Mouse (Mus musculus) 3T3-L1 (cell line): ENCODE measurements around the gene Cst3.

Experiments used
- DNase-seq: peaks from one replicate; pipeline ENCODE4 v3.0.0-alpha.2; 2015; ENCODE audit warnings: low read depth, low spot score

The Cst3 gene

DNA sequence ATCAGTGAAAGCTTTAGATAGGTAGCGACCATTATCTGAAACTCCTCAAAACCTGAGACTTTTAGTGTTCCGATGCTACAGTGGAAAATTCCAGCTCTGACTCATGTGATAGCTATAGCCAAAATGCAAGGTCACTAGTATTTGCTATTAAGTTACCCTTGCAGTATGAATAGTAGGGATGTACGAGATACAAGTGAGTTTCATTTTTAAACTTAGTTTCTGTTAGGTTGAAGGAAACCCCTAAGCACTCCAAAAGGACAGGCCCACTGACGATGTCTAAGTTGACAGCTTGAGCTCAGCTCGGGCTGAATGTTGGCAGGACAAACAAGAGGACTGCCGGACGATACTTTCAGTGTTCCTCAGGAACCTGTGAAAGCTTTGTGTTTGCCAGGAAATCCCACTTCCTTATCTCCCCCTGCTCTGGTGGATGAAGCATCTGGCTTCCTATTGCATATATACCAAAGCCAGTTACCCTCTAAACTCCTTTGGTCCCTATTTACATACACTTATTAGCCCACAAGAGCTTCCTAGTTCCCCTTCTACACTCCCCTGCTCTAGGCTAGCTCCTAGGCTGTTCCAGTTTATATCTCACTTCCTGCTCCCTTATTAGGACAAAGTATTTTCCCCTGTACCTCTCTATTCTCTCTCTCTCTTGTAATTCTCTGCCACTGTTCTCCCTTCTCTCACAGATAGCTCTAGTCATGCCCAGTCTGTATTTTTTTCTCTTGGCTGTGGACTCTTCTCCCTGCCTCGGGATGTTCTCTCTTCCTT, 18.7 kb downstream of the Cst3 start:
- peak; percentile 89 for DNase-seq

DNA sequence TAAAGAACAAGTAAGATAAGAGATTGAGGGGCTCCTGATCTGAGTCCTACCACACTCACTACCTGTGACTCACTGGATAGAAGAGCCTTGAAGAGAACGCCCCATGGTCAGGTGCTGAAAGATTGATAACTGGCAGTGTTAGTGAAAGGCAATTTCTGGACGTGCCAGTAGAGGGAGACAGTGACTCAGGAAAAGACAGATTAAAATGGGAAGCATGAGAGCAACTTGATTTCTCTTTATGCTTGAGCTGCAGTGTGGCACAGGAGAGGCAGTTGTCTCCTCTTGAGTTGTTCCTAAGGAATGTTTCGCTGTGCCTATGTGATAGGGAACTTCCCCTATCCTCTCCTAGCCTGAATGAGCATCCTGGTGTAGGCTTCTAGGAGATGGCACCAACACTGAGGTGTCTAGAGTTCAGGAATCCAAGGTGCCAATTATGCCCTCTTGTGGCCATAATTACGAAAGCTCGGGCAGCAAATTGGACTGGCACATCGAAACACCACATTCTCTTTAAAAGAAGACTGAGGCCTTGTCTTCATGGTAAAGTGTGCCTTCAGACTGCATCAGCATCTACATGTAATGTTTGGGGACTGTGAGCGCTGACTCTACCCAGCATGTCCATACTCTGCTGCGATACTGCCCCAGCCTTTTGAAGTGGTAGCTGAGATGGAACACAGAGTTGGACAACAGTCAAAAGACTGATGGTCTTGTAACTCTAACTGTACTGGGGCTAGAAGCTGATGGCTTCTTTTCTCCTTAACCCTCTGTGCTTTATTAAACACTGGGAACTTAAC, 24.2 kb downstream of the Cst3 start:
- DNase-seq: peak; percentile 95

DNA sequence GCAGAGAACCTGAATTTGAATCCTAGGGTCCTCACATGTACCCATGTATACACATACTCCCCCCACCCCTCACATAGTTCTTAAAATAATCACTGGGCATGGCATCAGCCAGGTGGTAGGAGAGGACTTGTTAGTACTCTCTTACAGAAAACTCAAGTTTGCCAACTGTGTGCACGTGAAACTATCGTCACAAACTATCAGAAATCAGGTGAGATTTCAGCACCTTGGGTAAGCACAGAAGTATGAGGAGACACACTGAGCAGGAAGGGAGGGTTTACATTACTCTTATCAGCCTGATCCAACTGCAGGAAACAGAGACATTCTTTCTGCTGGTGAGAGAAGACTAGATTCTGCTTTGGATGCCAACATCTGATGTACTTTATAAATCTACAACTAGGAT, 36.3 kb downstream of the Cst3 start:
- no peak for DNase-seq

DNA sequence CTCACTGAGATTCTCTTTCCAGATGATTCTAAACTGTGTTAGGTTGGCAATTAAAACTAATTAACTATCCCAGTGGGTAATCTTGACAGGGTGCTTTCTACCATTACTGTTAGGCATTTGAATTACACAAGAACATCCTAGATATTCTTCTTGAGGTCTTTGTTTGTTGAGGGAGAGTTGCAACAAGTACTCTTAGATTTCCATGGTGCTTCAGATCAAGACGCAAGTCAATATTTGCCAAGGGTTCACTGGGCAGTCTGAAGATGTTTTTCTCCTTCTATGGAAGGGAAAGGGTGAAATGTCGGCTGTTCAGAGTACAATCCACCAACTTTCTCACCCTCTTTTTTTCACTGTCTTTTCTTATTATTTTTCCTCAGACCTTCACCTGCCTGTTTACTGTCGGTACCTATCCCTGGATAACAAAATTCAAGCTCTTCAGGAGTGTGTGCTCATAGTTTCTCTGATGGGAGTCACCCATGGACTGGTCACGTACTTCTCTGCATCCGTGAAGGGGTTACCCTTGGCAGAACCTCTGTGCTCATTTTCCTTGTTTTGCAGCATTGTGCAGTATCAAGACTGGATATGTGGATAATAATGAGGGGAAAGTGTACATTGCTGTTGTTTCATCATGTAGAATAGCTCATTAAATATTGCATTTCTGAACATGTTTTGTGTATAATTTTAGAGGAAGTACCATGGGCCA, 37.3 kb downstream of the Cst3 start:
- DNase-seq: no peak

DNA sequence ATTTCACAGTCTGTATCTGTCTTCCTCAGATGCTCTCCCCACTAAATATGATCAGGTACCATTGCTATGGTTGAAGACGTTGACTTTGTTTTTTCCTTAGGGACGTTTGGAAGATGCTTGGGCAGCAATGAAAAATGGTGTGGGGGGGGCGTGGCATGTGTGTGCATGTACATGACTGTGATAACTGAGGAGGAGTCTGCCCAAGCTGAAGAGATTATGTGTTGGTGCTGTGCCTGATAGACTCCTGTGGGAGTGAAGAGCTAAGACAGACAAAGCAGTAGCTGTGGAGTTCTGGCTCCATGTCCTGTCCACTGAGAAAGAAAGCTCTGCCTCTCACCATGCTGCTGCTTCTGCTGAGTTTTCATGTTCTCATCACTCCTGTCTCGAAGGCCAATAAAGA, 40.6 kb downstream of the Cst3 start, which contains the start of gene Cst9:
Gene Cst9, plus strand, starts transcription at position 236 of the 400 bp plus-strand sequence.
- no peak for DNase-seq

DNA sequence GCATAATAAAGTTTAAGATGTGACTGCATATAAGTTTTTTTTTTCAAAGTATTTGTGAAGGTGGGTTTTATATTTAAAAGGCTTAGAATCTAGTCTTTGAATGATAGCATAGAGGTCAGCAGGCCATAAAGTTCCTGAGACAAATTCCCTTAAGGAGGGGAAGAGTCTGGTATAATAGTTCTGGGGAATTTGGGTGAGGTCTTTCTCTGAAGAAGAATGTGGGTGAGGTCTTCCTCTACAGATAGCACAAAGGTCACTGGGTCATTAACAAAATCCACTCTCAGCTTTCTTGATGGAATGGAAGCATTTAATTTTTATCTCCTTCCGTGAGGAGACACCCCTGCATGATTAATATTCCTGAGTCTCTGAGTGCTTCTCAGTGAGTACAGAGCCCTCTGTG, 49.5 kb downstream of the Cst3 start:
- DNase-seq: no peak
